Mouse (Mus musculus) left cerebral cortex, postnatal 10 days (tissue): ENCODE measurements around the gene Stmn1. TPM values are rescaled to one million over a fixed set of nuclear protein-coding genes. Genes with fewer than 3 reads are reported as not detected.

ENCODE experiments used
- DNase-seq, 2 experiments: peaks; one replicate each; pipeline ENCODE4 v3.0.0; 2021 to 2022; ENCODE audit warnings: low spot score in 2 of 2, mixed read lengths in 1 of 2; ENCODE audit errors: extremely low spot score in 1 of 2
- intact Hi-C: fragments of 180-260 bp; cut with DNase I; formaldehyde crosslinking; loops from one replicate; pipeline ENCODE4 v1.15.1; 2025
- total RNA-seq, 2 experiments: library from RNA; stranded (reverse); gene quantifications; 2 replicates each; pipeline ENCODE4 v1.2.3; 2021

Stmn1 gene
- total RNA-seq, 2 experiments from 2014 or later: 1,910 to 2,141 TPM

GRCm38 (mm10) chr4:134453619-134454400, 14.3 kb upstream of the Stmn1 start:
- intact Hi-C loops: no loop called here
- DNase-seq: peak in 1 of 2 experiments; percentile 67

- intact Hi-C loops: no loop called here
Observed at GRCm38 (mm10) chr4:134455310-134455709, 12.8 kb upstream of the Stmn1 start.

GRCm38 (mm10) chr4:134457130-134457825, 10.8 kb upstream of the Stmn1 start:
- intact Hi-C loops: no loop called here
- DNase-seq: no peak

More at GRCm38 (mm10) chr4:134455310-134455709, 12.8 kb upstream of the Stmn1 start:
- DNase-seq: no peak

GRCm38 (mm10) chr4:134458856-134459255, 9.3 kb upstream of the Stmn1 start:
- intact Hi-C loops: no loop called here
- DNase-seq: no peak

GRCm38 (mm10) chr4:134460277-134460676, 7.8 kb upstream of the Stmn1 start:
- DNase-seq: no peak
- intact Hi-C loops: no loop called here

GRCm38 (mm10) chr4:134461252-134461651, 6.9 kb upstream of the Stmn1 start:
- no peak for DNase-seq
- intact Hi-C loops: no loop called here

- intact Hi-C loops: no loop called here
Observed at GRCm38 (mm10) chr4:134465789-134466188, 2.3 kb upstream of the Stmn1 start.

GRCm38 (mm10) chr4:134466381-134467262, 1.5 kb upstream of the Stmn1 start:
- intact Hi-C loops: no loop called here

More at GRCm38 (mm10) chr4:134465789-134466188, 2.3 kb upstream of the Stmn1 start:
- DNase-seq: no peak

GRCm38 (mm10) chr4:134467435-134468214, 495 bp upstream of the Stmn1 start:
- intact Hi-C loops: no loop called here

More at GRCm38 (mm10) chr4:134466381-134467262, 1.5 kb upstream of the Stmn1 start:
- no peak for DNase-seq

GRCm38 (mm10) chr4:134468578-134469266, 602 bp downstream of the Stmn1 start:
- intact Hi-C loops: no loop called here
- DNase-seq: peak; percentile 92 to 97

More at GRCm38 (mm10) chr4:134467435-134468214, 495 bp upstream of the Stmn1 start:
- DNase-seq: no peak

GRCm38 (mm10) chr4:134469341-134469796, 1.2 kb downstream of the Stmn1 start:
- no peak for DNase-seq
- intact Hi-C loops: no loop called here

- DNase-seq: no peak
- intact Hi-C loops: loop anchor here (2.0 kb wide), 1 partner anchor 73 kb away; the partner anchor contains the start of gene Pafah2
Observed at GRCm38 (mm10) chr4:134469985-134470384, 1.9 kb downstream of the Stmn1 start.

GRCm38 (mm10) chr4:134471469-134471868, 3.3 kb downstream of the Stmn1 start:
- no peak for DNase-seq
- intact Hi-C loops: loop anchor here (2.0 kb wide), 1 partner anchor 75 kb away; the partner anchor contains the start of gene Pafah2

- intact Hi-C loops: no loop called here
- no peak for DNase-seq
Observed at GRCm38 (mm10) chr4:134473764-134474163, 5.6 kb downstream of the Stmn1 start.

GRCm38 (mm10) chr4:134474240-134474639, 6.1 kb downstream of the Stmn1 start:
- intact Hi-C loops: no loop called here
- DNase-seq: no peak

- no peak for DNase-seq
- intact Hi-C loops: no loop called here
Observed at GRCm38 (mm10) chr4:134476899-134477298, 8.8 kb downstream of the Stmn1 start.

- intact Hi-C loops: loop anchor here (2.0 kb wide), 1 partner anchor 81 kb away; the partner anchor contains the start of gene Pafah2
- DNase-seq: peak; percentile 88 to 91
Observed at GRCm38 (mm10) chr4:134478031-134478430, 9.9 kb downstream of the Stmn1 start.
